Mouse (Mus musculus) layer of hippocampus, adult 11-12 months (tissue): ENCODE results near the gene Mlh3.

Experiments
- DNase-seq: peaks from one replicate; pipeline ENCODE4 v3.0.0; 2022; ENCODE audit warnings: low spot score

Mlh3 gene

GRCm38 (mm10) chr12:85192461-85193108 is 77.8 kb downstream of the Mlh3 start:
- no peak for DNase-seq

GRCm38 (mm10) chr12:85190290-85190689 is 80.1 kb downstream of the Mlh3 start:
- DNase-seq = no peak

- DNase-seq = no peak
Measured at GRCm38 (mm10) chr12:85186361-85186760, 84.0 kb downstream of the Mlh3 start.

- DNase-seq = no peak
Measured at GRCm38 (mm10) chr12:85185810-85186209, 84.6 kb downstream of the Mlh3 start.
